Mouse (Mus musculus) ZHBTc4 (cell line): ENCODE measurements at regions not wholly inside any gene's neighbourhood (a gene's known extent, or its start where the extent isn't known, plus 50 kb on each side); places are given as distances from the start of the nearest gene placed in this dataset.
A peak's percentile ranks its signal among the peaks of the same experiment; 100 is the strongest.

Experiments
- DNase-seq: peaks from one replicate; pipeline ENCODE4 v3.0.0-alpha.2; 2011; ENCODE audit warnings: low read depth, low spot score

- DNase-seq = no peak
Observed at GRCm38 (mm10) chr2:180389013-180389412, 54.5 kb upstream of the Gata5 start.

DNA sequence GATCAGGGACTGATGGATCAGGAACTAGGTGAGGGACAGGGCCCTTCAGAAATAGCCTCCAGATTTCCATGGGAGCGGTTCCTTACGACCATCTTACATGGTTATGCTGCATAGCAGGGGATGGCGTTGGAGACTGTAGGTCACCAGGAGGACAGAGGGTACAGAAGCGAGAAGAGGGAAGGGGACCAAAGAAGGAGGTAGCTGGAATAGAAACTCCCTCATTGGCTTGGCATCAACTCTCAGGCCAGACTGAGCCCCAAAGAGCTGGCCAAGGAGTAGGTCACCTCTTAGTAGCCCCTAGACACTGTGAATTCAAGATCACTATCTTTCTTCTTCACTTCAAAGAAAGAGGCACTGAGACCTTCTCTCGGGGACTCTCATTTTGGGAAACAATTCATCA, 53.6 kb upstream of the Gata5 start:
- no peak for DNase-seq

GRCm38 (mm10) chr2:180387305-180387704, 52.8 kb upstream of the Gata5 start:
- no peak for DNase-seq

- DNase-seq = peak; percentile 37
Observed at GRCm38 (mm10) chr2:180385967-180386688, 51.6 kb upstream of the Gata5 start.

- DNase-seq = peak; percentile 39
Observed at GRCm38 (mm10) chr2:180385231-180385895, 50.9 kb upstream of the Gata5 start.
